Mouse (Mus musculus): Measurements from ENCODE around the gene Tuba1c.
A peak's percentile ranks its signal among the peaks of the same experiment; 100 is the strongest.

Gene Tuba1c

GRCm38 (mm10) chr15:98996840-98997239, 32.9 kb upstream of the Tuba1c start:
- DNase-seq (ENCODE audit: low spot score) = no peak

GRCm38 (mm10) chr15:98997938-98998774, 31.5 kb upstream of the Tuba1c start:
- no peak for DNase-seq (ENCODE audit: low spot score)

GRCm38 (mm10) chr15:98998775-98999157, 30.9 kb upstream of the Tuba1c start:
- DNase-seq (ENCODE audit: low spot score) = no peak

GRCm38 (mm10) chr15:99000535-99001283, 29.0 kb upstream of the Tuba1c start:
- DNase-seq (ENCODE audit: low spot score) = peak; percentile 56

GRCm38 (mm10) chr15:99001451-99001931, 28.2 kb upstream of the Tuba1c start:
- peak; percentile 70 for DNase-seq (ENCODE audit: low spot score)

- no peak for DNase-seq (ENCODE audit: low spot score)
These were observed 26.1 kb upstream of the Tuba1c start for GRCm38 (mm10) chr15:99003600-99003999.

GRCm38 (mm10) chr15:99008801-99009241, 20.9 kb upstream of the Tuba1c start:
- no peak for DNase-seq (ENCODE audit: low spot score)

GRCm38 (mm10) chr15:99010896-99011295, 18.8 kb upstream of the Tuba1c start:
- DNase-seq (ENCODE audit: low spot score) = no peak

GRCm38 (mm10) chr15:99011946-99012345, 17.7 kb upstream of the Tuba1c start:
- DNase-seq (ENCODE audit: low spot score) = no peak

- no peak for DNase-seq (ENCODE audit: low spot score)
These were observed 15.1 kb upstream of the Tuba1c start for GRCm38 (mm10) chr15:99014496-99015030.

GRCm38 (mm10) chr15:99017355-99017761, 12.3 kb upstream of the Tuba1c start:
- DNase-seq (ENCODE audit: low spot score) = no peak

GRCm38 (mm10) chr15:99017986-99018385, 11.7 kb upstream of the Tuba1c start:
- DNase-seq (ENCODE audit: low spot score) = no peak

GRCm38 (mm10) chr15:99018630-99019029, 11.1 kb upstream of the Tuba1c start:
- DNase-seq (ENCODE audit: low spot score) = no peak

GRCm38 (mm10) chr15:99019436-99019835, 10.3 kb upstream of the Tuba1c start:
- no peak for DNase-seq (ENCODE audit: low spot score)

- DNase-seq (ENCODE audit: low spot score) = no peak
These were observed 9.5 kb upstream of the Tuba1c start for GRCm38 (mm10) chr15:99020171-99020570.

GRCm38 (mm10) chr15:99021255-99021654, 8.4 kb upstream of the Tuba1c start:
- DNase-seq (ENCODE audit: low spot score) = no peak

GRCm38 (mm10) chr15:99024668-99025314, 4.9 kb upstream of the Tuba1c start:
- peak; percentile 81 for DNase-seq (ENCODE audit: low spot score)

GRCm38 (mm10) chr15:99025414-99025813, 4.3 kb upstream of the Tuba1c start:
- DNase-seq (ENCODE audit: low spot score) = no peak

GRCm38 (mm10) chr15:99026259-99026658, 3.4 kb upstream of the Tuba1c start:
- DNase-seq (ENCODE audit: low spot score) = peak; percentile 44

- no peak for DNase-seq (ENCODE audit: low spot score)
These were observed 2.6 kb upstream of the Tuba1c start for GRCm38 (mm10) chr15:99027116-99027515.

- DNase-seq (ENCODE audit: low spot score) = peak; percentile 50
These were observed 725 bp upstream of the Tuba1c start for GRCm38 (mm10) chr15:99028874-99029458.
